Mouse (Mus musculus) layer of hippocampus, postnatal 14 days (tissue): ENCODE data around the gene Hcn2. TPM values are rescaled to one million over a fixed set of nuclear protein-coding genes. Genes with fewer than 3 reads are reported as not detected.
A peak's percentile ranks its signal among the peaks of the same experiment; 100 is the strongest.

Experiments
- DNase-seq, 2 experiments: peaks; one replicate each; pipeline ENCODE4 v3.0.0; 2021 to 2022; ENCODE audit warnings: low spot score in 2 of 2, mixed read lengths in 1 of 2
- total RNA-seq, 2 experiments: library from RNA; stranded (reverse); gene quantifications; 2 replicates each; pipeline ENCODE4 v1.2.3; 2021

Hcn2 gene
- total RNA-seq, 2 experiments from 2014 or later = 89.2 to 96.6 TPM

DNA sequence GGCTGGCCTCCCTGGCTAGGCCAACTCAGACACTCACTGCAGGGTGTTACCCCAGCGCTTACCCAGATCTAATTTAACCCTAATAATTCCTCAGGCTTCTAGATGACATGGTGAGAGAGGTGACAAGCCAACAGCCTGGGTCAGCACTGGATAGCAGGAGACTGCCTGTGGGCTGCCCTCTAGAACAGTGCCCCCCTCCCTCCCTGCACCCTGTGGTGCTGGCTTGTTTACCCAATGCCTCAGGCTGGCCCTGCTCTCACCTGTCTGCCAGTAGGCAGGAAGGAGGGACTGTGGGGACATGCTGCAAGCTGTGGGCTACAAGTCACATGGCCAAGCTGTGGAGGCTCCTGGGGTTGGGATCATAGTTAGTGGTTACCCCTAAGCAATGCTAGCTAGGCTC is 9.3 kb upstream of the Hcn2 start:
- no peak for DNase-seq

GRCm38 (mm10) chr10:79707759-79708158 is 8.7 kb upstream of the Hcn2 start:
- DNase-seq = no peak

DNA sequence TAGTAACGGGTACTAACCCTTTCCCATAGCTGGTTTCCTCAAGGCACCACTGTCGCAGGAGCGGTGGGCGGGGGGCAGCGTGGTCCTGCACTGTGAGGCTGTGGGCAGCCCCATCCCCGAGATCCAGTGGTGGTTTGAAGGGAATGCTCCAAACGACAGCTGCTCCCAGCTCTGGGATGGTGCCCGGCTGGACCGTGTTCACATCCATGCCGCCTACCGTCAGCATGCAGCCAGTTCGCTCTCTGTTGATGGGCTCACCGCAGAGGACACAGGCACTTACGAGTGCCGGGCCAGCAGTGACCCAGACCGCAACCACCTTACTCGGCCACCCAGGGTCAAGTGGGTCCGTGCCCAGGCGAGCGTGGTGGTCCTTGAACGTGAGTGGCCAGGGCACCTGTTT is 7.8 kb upstream of the Hcn2 start:
- no peak for DNase-seq

- DNase-seq = no peak
Observed at GRCm38 (mm10) chr10:79709307-79709706, 7.1 kb upstream of the Hcn2 start.

GRCm38 (mm10) chr10:79712029-79712428 is 4.4 kb upstream of the Hcn2 start:
- DNase-seq = no peak

DNA sequence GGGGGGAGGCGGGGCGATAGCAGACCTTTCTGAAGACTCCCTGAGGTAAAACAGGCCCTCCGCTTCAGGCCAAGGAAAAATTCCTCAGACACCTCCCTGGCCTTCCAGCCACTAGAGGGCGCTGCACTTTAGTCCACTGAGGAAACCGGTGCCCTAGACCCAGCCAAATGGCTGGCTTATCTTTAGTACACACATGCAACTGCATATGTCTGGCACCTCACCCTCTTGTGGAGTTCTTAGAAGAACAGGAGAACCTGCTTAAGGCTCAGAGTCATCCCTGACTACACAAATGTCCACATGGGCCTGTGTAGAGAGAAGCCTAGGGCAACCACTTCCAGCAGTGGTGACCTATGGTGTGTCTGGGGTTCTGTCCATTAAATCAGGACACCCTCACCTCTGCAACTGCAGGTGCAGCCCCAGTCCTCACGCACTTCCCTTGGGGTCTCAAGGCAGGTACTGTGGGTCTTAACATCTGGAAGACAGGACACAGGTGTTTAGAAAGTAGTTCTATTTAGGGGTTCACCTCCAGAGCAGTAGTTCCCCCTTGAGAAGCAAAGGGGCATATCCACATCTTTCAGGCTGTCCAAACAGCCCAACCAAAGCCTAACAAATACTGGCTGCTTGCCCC is 3.8 kb upstream of the Hcn2 start:
- peak; percentile 72 to 73 for DNase-seq

DNA sequence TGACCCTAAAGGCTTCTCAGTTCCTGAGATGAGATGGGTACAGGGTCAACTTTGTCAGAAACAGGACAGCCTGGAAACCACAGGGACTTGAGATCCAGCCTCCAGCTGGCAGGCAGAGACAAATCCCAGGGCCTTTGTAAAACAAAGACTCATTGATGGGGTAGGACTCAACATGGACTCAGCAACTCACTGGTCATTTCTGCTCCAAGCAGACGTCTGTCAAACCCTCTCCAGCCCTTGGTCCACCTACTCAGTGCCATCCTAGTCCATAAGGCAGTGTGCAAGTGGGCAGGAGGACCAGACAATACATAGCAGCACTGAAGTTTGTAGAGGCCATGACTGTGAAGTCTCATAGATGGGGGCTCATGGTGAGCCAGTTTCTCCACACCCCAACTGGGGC is 3.3 kb upstream of the Hcn2 start:
- no peak for DNase-seq

GRCm38 (mm10) chr10:79714996-79715395 is 1.4 kb upstream of the Hcn2 start:
- no peak for DNase-seq

DNA sequence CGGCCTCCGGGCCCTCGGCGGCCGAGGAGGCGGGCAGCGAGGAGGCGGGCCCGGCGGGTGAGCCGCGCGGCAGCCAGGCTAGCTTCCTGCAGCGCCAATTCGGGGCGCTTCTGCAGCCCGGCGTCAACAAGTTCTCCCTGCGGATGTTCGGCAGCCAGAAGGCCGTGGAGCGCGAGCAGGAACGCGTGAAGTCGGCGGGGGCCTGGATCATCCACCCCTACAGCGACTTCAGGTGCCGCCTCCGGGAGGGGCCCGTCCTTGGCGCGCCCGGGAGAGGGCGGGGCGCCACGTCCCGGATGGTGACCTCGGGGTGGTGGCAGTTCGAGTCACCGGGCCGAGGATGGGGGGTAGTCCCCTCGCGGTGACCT is 538 bp downstream of the Hcn2 start:
- DNase-seq = peak in 1 of 2 experiments; percentile 50

DNA sequence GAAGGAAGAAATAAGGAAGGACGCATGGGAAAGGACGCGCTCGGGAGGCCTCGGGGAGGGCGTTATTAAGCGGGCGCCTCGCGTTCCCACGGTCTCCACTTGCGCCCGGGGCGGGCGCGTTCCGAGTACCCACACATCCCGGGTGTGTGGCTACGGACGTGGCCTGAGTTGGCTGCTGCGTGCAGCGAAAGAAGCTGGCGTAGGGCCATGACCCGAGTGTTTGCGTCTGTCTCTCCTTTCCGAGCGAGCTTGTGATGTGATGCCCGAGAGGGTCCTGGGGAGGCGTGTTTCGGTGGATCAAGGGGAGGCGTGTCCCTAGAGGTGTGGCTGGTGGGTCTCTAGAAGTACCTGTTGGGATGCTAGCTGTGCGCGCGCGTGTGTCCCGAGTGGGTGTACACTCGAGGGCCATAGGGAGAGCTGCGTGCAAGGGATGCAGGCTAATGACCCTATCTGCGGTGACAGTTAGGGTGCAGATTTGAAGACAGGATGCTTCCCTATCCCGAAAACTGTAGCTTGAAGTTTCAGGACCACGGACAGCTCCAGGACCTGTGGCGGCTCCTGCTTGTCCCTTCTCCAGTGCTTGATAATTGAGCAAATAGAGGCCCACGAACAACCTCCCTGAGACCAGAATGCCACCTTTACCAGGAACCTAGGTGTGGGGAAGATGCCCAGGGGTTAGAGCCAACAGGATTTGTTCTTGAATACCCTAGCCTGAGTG is 1.4 kb downstream of the Hcn2 start:
- DNase-seq = no peak

GRCm38 (mm10) chr10:79721089-79721488 is 4.7 kb downstream of the Hcn2 start:
- DNase-seq = no peak

DNA sequence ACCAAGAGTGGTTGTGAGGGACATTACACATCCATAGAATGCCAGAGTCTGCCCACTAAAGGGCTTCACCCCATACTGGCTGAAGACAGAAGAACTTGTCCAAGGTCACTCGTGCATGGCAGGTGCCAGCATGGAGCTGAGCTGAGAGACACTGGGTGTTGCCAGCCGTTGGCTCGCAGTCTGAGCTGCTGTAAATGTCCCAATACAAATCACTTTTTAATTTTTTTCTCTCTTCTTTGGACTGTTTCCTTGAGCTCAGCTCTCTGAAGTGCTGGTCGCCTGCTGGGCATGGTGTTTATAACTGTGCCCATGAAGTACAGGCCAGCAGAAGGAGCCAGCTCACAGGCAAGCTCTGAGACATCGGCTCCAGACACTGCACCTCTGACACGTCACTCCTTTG is 6.6 kb downstream of the Hcn2 start:
- no peak for DNase-seq

DNA sequence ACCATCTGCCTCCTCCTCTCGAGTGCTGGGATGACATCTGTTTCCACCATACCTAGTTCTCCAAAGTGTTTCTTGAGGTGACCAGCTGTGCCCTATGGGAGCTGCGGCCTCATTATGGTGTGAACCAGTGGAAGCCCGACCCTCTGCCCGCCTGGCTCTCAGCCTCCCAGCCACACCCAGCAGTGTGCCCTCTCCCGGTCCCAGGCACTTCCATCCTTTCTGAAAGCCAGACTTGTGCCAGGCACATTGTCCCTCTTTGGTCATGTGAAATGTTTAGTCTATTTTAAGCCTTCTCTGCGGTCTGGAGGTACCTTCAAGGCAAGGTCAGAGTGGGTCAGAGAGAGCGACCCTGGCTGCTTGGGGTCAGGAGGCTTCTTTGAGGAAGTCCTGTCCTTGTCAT is 7.3 kb downstream of the Hcn2 start:
- no peak for DNase-seq

GRCm38 (mm10) chr10:79726090-79726489 is 9.7 kb downstream of the Hcn2 start:
- no peak for DNase-seq

GRCm38 (mm10) chr10:79728323-79729249 is 12.2 kb downstream of the Hcn2 start:
- no peak for DNase-seq

- DNase-seq = no peak
Observed at GRCm38 (mm10) chr10:79729357-79729965, 13.0 kb downstream of the Hcn2 start.

DNA sequence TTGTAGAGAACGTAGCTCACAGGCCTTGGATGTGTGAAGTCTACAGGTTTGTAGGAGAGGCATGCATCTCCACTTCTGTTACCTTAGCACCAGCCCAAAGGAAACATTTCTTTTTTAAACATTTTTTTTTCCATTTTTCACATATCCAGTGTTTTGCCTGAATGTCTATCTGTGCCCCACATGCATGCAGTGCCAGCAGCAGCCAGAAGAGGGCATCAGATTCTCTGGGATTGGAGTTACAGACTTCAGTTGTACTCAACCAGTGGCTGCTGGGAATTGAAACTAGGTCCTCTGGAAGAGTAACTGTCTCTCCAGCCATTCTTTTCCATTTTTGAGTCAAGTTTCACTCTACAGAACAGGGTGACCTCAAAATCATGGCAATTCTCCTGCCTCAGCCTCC is 16.1 kb downstream of the Hcn2 start:
- DNase-seq = no peak

- DNase-seq = no peak
Observed at GRCm38 (mm10) chr10:79733847-79734246, 17.4 kb downstream of the Hcn2 start.

DNA sequence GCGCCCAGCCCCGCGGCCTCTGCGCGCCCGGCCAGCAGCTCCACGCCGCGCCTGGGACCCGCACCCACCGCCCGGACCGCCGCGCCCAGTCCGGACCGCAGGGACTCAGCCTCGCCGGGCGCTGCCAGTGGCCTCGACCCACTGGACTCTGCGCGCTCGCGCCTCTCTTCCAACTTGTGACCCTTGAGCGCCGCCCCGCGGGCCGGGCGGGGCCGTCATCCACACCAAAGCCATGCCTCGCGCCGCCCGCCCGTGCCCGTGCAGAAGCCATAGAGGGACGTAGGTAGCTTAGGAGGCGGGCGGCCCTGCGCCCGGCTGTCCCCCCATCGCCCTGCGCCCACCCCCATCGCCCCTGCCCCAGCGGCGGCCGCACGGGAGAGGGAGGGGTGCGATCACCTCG is 18.9 kb downstream of the Hcn2 start:
- DNase-seq = no peak

- no peak for DNase-seq
Observed at GRCm38 (mm10) chr10:79736706-79737105, 20.3 kb downstream of the Hcn2 start.

DNA sequence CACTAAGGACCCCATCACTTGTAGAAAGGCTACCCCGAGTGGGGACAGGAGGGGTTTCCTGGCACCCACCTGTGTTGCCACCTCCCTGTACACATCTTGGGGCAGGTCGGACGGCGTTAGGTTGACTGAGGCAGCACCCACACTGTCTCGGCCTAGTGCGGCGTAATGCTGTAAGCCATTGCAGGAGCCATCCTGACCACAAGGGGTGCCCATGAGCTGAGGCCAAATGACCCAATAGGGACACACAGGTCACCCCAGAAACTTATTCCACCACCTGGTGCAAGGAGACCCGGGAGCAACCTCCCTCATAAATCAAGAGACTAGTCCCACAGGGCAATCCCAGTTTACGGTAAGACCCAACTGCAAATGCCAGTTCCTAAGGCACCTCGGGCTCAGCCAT is 21.8 kb downstream of the Hcn2 start:
- DNase-seq = no peak

DNA sequence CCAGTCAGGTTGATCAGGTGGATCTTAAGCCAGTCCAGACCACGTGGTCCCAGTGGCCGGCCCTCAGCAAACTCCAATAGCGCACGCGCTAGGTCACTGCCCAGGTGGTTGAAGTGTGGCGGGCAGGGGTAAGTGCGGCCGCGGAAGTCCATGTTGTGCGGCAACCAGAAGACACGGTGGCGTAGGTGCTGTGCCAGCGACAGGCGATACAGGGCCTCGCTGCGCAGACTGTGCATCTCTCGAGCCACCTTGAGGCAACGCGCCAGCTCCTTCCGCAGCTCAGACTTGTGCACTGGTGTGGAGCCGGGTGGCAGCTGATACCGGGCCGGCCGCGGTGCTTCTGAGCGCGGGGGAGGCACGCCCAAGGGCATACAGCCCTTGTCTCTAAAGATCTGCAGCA is 22.8 kb downstream of the Hcn2 start:
- no peak for DNase-seq
